ENCODE assay signal across 12 mouse cellular contexts in the genomic region with DNA sequence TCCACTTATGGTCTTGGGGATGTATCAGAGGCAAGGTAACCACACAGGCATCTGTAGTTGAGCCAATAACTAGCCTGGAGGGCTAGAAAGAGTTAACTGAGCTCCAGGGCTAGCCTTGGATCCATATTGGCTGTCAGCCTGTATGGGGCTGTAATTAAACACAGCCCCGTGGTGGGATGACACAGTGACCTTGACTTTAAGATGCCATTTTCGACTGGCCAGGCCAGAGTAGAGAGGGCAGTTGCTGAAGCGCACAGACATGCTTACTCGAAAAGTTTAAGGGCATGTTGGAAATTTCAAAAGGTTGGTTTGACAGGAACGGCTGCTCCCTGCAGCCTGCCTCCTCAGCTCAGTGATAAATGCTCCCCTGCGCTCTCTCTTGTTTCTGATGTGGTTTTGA. TPM values are rescaled to one million over a fixed set of nuclear protein-coding genes. Genes with fewer than 3 reads are reported as not detected.
DNase-seq lines count a peak whose midpoint lies in the region; ATAC-seq and TF ChIP-seq lines count a peak whose summit lies in the region.
"Had no signal": no experiment of that assay in that cellular context is flagged by ENCODE, and none has a peak within 500 bp of the region (broad histone marks: within the 10 kb centered on the region; RNA-seq: fewer than 3 reads in every experiment).

No protein-coding gene starts in this region.

- H3K27me3 ChIP-seq in heart, embryonic 11.5 days (ENCODE audit: control insufficient read depth, insufficient read depth, low read length): no peaks in the 10 kb centered on the region
- no peaks in the 10 kb centered on the region for H3K27me3 ChIP-seq in neural tube, embryonic 11.5 days (ENCODE audit: control insufficient read depth, insufficient read depth, low read length)
- no peaks in the 10 kb centered on the region for H3K27me3 ChIP-seq in lung, postnatal 0 days (replicated peaks; ENCODE audit: insufficient read depth, low read length)

- no peak for TF ChIP-seq EP300 in lung, postnatal 0 days (IDR thresholded peaks at IDR 0.05)

- no peak for DNase-seq in heart, postnatal 4 days
- DNase-seq in neural tube, embryonic 11.5 days (ENCODE audit: low spot score): peak; percentile 8
- DNase-seq in neural tube, embryonic 10.5 days (ENCODE audit: extremely low spot score, low spot score): no peak
- DNase-seq in lung, postnatal 0 days (ENCODE audit: low spot score): no peak
- no peak for DNase-seq in heart, adult 18-20 months
- no peak for DNase-seq in embryo, embryonic 10 days (ENCODE audit: low spot score)
- DNase-seq: heart, adult 2 months; kidney, adult 2 months had no signal

- TF ChIP-seq CTCF in lung, postnatal 0 days (IDR thresholded peaks at IDR 0.05): no peak

- H3K36me3 ChIP-seq in heart, embryonic 11.5 days (ENCODE audit: control insufficient read depth, insufficient read depth, low read length): peaks cover 4% of the 10 kb centered on the region; the same call in 1 of the 2 replicates
- peaks cover 8% of the 10 kb centered on the region for H3K36me3 ChIP-seq in neural tube, embryonic 11.5 days (ENCODE audit: control insufficient read depth, insufficient read depth, low read length)
- H3K36me3 ChIP-seq in lung, postnatal 0 days (ENCODE audit: insufficient read depth, low read length): no peaks in the 10 kb centered on the region

- no peak for ATAC-seq in heart, embryonic 11.5 days (replicated peaks; ENCODE audit: insufficient number of reproducible peaks, low FRiP score, low TSS enrichment)
- ATAC-seq in neural tube, embryonic 11.5 days (ENCODE audit: insufficient read depth, low FRiP score, low TSS enrichment): no peak
- 0 out of 2 replicates have a peak, but pooled peaks have one; percentile 23 for ATAC-seq in megakaryocyte-erythroid progenitor cell, adult 5-6 weeks (replicated peaks; ENCODE audit: low FRiP score, low TSS enrichment, poor library complexity, severe bottlenecking)
- no peak for ATAC-seq in lung, postnatal 0 days

- H3K9me3 ChIP-seq in heart, embryonic 11.5 days (replicated peaks; ENCODE audit: control insufficient read depth, low read length): no peaks in the 10 kb centered on the region
- H3K9me3 ChIP-seq in neural tube, embryonic 11.5 days (ENCODE audit: control insufficient read depth, low read length): no peaks in the 10 kb centered on the region
- no peaks in the 10 kb centered on the region for H3K9me3 ChIP-seq in lung, postnatal 0 days (ENCODE audit: low read length)

- 29% methylated on average over 6 of the region's 6 CpGs for WGBS in heart, embryonic 11.5 days (ENCODE audit: insufficient replicate concordance)
- WGBS in neural tube, embryonic 11.5 days: 56% methylated on average over 6 of the region's 6 CpGs
- WGBS in lung, postnatal 0 days: 55% methylated on average over 6 of the region's 6 CpGs

- no peak overlapping the region for H3K9ac ChIP-seq in heart, embryonic 11.5 days (ENCODE audit: low read depth, low read length)
- H3K9ac ChIP-seq in neural tube, embryonic 11.5 days (ENCODE audit: low read length): no peak overlapping the region
- no peak overlapping the region for H3K9ac ChIP-seq in lung, postnatal 0 days (replicated peaks; ENCODE audit: low read depth)
- H3K9ac ChIP-seq: liver, embryonic 14.5 days had no signal

- peak overlapping the region; percentile 35; the same call in 1 of the 2 replicates for H3K27ac ChIP-seq in heart, embryonic 11.5 days (ENCODE audit: low read depth, low read length)
- H3K27ac ChIP-seq in neural tube, embryonic 11.5 days (ENCODE audit: low read depth, low read length): no peak overlapping the region
- H3K27ac ChIP-seq in lung, postnatal 0 days (ENCODE audit: low read length): no peak overlapping the region
- H3K27ac ChIP-seq: heart, adult 2 months; liver, embryonic 14.5 days had no signal

- no peak overlapping the region for H3K4me2 ChIP-seq in heart, embryonic 11.5 days
- no peak overlapping the region for H3K4me2 ChIP-seq in neural tube, embryonic 11.5 days (ENCODE audit: low read depth)
- no peak overlapping the region for H3K4me2 ChIP-seq in lung, postnatal 0 days (replicated peaks; ENCODE audit: low read depth, low read length)

- no peak overlapping the region for H3K4me3 ChIP-seq in heart, embryonic 11.5 days (ENCODE audit: low read depth, low read length)
- no peak overlapping the region for H3K4me3 ChIP-seq in neural tube, embryonic 11.5 days (ENCODE audit: low read depth, low read length)
- H3K4me3 ChIP-seq in lung, postnatal 0 days (ENCODE audit: low read depth, low read length): no peak overlapping the region
- H3K4me3 ChIP-seq: heart, adult 2 months had no signal

- H3K4me1 ChIP-seq in heart, embryonic 11.5 days (ENCODE audit: control insufficient read depth, insufficient read depth, low read length): peaks cover 12% of the 10 kb centered on the region
- peaks cover 14% of the 10 kb centered on the region; the same call in 1 of the 2 replicates for H3K4me1 ChIP-seq in neural tube, embryonic 11.5 days (ENCODE audit: control insufficient read depth, insufficient read depth, low read length)
- no peaks in the 10 kb centered on the region; the same call in 1 of the 2 replicates for H3K4me1 ChIP-seq in lung, postnatal 0 days (ENCODE audit: insufficient read depth, low read depth, low read length)

RNA-seq across cellular contexts. Expression of a gene that starts 8.1 kb away (rescaled TPM):
- polyA plus RNA-seq in heart, embryonic 11.5 days (2014; fragmentation: Nextera tagmentation; extraction: Ambion mirVana): 19.1 and 21.7 TPM in 2 replicates
- 10 to 100 TPM in 1 of 2 experiments, 1 to 10 TPM in 1; 8.4 to 10.3 TPM for total RNA-seq in heart, postnatal 4 days (2021)
- 72.2 and 72.7 TPM in 2 replicates for polyA plus RNA-seq in neural tube, embryonic 11.5 days (2014; fragmentation: Nextera tagmentation; extraction: Ambion mirVana)
- 194 and 225 TPM in 2 replicates for total RNA-seq in megakaryocyte-erythroid progenitor cell, adult 5-6 weeks (2014; fragmentation: Nextera tagmentation)
- total RNA-seq in megakaryocyte-erythroid progenitor cell, adult 5-6 weeks (2017): 69.3 and 74.2 TPM in 2 replicates
- 2.4 and 2.6 TPM in 2 replicates for polyA plus RNA-seq in lung, postnatal 0 days (2015; fragmentation: Nextera tagmentation; extraction: Ambion mirVana)
- 1 to 10 TPM; 2.1 to 2.6 TPM for total RNA-seq in heart, adult 18-20 months (2021)

RNA-seq across cellular contexts. Expression of a gene that starts 11.1 kb away (rescaled TPM):
- not detected in 2 replicates for polyA plus RNA-seq in heart, embryonic 11.5 days (2014; fragmentation: Nextera tagmentation; extraction: Ambion mirVana)
- not detected for total RNA-seq in heart, postnatal 4 days (2021)
- not detected in 2 replicates for polyA plus RNA-seq in neural tube, embryonic 11.5 days (2014; fragmentation: Nextera tagmentation; extraction: Ambion mirVana)
- total RNA-seq in megakaryocyte-erythroid progenitor cell, adult 5-6 weeks (2014; fragmentation: Nextera tagmentation): not detected in 2 replicates
- total RNA-seq in megakaryocyte-erythroid progenitor cell, adult 5-6 weeks (2017): not detected in 2 replicates
- not detected in 2 replicates for polyA plus RNA-seq in lung, postnatal 0 days (2015; fragmentation: Nextera tagmentation; extraction: Ambion mirVana)
- not detected for total RNA-seq in heart, adult 18-20 months (2021)
- total RNA-seq: heart, adult 2 months had no signal
- polyA plus RNA-seq: heart, adult 2 months; kidney, adult 2 months; liver, embryonic 14.5 days; urinary bladder, adult 2 months had no signal

Comparison
In these comparisons a context has a peak if more than half of its experiments do, and no peak if none do; other contexts are left out.
1. RNA of a gene that starts 8.1 kb away (total RNA-seq): 69.3 to 225 TPM in megakaryocyte-erythroid progenitor cell, adult 5-6 weeks; 8.4 to 10.3 TPM in heart, postnatal 4 days and 2.1 to 2.6 TPM in heart, adult 18-20 months; every median in the first group is over 4 times any median in the second.